Mouse (Mus musculus): Measurements from ENCODE around the gene Tex50.

Tex50 gene

GRCm38 (mm10) chr1:161122661-161123418 lies 36.3 kb downstream of the Tex50 start:
- DNase-seq (ENCODE audit: low spot score), result no peak

- no peak for DNase-seq (ENCODE audit: low spot score)
These were observed 44.5 kb downstream of the Tex50 start for GRCm38 (mm10) chr1:161114591-161114990.

- no peak for DNase-seq (ENCODE audit: low spot score)
These were observed 49.9 kb downstream of the Tex50 start for GRCm38 (mm10) chr1:161109216-161109615.
